Mouse (Mus musculus) thymus, postnatal 25 days (tissue): ENCODE data around the gene Cdh23.
"Not testable (repeated sequence)": the region's sequence is repeated elsewhere in the genome, so short reads cannot be mapped to it uniquely, and the experiment has no call there.

Experiments
- DNase-seq: peaks from one replicate; pipeline ENCODE4 v3.0.0; 2022

The Cdh23 gene

DNA sequence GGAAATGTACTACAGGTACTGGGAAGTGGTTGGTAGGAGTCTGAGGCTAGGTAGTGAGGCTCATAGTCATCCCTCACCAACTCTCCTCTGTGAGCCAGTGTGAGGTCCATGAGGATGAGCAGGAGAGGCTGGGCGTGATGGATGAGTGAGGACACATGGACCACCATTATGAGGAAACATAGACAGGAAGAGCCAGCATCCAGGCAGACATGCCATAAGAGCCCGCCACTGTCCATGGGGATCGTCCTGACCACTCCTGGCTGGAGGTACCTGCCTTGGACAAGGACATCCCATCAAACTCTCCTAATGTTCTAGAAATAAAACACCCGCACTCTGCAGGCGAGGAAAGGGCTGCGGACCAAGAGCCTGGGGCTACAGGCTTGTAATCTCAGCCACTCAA, at the start of gene Cdh23:
Gene Cdh23, minus strand, starts transcription at position 101 of the 400 bp plus-strand sequence.
- no peak for DNase-seq

DNA sequence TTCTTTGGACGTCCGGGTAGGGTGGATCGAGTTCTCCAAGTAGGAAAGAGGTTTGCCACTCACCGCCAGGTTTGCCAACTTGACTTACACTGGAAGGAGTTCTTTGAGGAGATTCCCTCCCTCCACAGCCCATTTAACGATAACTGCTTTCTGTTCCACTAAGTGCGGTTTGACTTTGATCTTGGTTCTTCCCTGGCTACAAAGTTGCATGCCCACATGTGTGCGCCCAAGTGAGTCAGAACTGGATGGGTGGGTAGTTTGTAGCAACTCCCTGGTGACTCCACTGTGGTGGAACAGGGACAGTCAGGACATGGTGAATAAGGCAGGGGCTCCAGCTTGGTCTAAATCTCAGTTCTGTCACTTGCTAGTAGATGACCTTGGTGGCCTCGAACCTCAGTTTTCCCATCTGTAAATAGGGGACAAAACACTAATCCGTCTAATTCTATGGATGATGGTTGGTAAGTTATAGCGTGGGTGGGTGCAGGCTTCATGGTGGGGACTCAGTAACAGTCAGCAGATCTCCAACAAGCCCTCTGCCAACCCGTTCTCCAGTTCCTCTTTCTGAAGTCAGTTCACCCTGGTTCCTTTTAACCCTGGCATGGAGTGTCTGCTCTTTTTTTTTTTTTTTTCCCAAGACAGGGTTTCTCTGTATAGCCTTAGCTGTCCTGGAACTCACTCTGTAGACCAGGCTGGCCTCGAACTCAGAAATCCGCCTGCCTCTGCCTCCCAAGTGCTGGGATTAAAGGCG, 48.4 kb upstream of the Cdh23 start:
- no peak for DNase-seq

DNA sequence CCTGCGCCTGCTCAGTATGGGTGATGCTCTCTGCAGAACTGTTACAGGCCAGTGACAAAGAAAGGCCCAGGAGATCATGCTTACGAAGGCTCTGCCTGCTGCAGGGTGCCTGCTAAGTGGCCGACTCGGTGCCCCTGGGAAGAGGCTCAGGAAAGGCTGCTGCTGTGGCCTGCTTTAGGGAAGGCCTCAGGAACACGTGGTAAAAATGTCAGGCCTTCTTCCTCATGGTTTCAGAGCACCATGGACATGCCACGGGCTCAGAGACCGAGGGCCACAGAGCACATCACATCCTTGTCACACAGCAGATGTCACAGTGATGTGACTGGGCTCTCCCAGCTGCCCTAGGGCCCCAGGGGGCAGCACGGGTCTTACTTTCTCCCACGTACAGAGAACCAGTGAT, 47.4 kb upstream of the Cdh23 start:
- no peak for DNase-seq

DNA sequence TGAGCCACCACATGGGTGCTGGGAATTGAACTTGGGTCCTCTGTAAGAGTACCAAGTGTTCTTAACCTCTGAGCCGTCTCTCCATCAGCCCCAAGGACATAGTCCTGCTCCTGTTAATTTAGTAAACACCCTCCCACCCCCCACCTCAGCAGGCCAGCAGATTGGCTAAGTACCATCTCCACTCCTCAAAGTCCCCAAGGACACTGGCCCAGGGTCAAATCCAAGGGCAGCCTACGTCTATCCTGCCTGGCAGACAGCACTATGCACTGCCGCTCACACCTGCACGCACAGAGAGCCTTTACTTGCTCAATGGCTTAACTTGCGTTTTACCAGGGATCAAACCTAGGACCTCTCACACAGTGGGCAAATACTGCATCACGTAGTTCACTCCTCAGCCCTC, 46.7 kb upstream of the Cdh23 start:
- no peak for DNase-seq

DNA sequence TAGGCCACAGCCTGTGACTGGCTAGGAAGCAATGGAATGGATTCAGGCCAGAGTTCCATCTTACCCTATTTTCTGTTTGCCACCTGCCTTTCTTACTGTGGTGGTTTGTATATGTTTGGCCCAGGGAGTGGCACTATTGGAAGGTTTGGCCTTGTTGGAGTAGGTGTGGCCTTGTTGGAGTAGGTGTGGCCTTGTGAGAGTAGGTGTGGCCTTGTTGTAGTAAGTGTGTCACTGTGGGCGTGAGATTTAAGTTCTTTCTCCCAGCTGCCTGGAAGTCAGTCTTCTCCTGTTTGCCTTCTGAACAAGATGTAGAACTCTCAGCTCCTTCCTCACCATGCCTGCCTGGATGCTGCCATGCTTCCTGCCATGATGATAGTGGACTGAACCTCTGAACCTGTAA, 46.0 kb upstream of the Cdh23 start:
- not testable (repeated sequence) for DNase-seq

DNA sequence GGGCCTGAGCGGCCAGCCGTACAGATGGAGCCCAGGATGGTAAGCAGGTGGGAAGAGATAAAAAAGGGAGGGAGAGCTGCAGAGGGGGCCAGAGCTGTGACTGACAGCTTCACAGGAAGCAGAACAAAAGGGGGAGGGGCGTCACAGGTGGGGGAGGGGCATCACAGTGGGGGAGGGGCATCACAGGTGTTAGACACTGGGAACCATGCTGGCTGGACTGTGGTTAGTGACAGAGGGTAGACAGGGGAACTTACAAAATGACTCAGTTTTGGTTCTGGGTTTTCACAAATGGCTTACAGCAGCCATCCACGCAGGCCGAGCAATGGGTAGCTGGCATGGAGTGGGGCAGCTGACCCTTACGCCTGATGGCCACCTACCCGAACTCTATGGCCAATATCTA, 45.1 kb upstream of the Cdh23 start:
- peak; percentile 19 for DNase-seq

DNA sequence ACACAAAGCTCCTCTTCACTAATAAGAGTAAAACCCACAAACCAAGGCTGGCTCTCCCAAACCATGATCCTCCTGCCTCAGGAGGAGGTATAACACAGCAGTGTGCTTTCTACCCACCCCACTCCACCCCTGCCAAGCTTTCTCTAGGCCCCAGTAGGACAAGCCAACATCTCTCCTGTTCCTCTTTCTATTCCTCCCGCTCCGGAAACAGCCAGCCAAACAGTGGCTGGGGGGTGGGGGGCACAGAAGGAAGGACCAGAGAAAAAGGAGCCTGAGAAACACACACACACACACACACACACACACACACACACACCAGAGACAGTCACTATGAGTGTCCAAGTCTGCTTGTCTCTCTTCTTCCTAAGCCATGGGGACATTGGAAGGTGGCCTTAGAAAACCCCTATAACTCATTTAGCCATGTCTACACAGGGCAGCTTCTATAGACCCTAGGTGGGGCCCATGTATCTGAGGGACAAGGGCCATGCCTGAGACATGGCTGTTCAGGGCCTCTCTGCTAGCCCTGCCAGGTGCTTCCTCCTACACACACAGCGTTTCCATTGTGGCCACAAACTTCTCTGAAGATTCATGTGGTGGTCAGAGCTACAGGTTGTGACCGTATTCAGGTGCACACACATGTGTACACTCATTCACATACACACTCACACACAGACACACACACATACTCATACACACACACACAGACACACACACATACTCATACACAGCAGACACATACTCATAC, 43.5 kb upstream of the Cdh23 start:
- DNase-seq, result peak; percentile 30

DNA sequence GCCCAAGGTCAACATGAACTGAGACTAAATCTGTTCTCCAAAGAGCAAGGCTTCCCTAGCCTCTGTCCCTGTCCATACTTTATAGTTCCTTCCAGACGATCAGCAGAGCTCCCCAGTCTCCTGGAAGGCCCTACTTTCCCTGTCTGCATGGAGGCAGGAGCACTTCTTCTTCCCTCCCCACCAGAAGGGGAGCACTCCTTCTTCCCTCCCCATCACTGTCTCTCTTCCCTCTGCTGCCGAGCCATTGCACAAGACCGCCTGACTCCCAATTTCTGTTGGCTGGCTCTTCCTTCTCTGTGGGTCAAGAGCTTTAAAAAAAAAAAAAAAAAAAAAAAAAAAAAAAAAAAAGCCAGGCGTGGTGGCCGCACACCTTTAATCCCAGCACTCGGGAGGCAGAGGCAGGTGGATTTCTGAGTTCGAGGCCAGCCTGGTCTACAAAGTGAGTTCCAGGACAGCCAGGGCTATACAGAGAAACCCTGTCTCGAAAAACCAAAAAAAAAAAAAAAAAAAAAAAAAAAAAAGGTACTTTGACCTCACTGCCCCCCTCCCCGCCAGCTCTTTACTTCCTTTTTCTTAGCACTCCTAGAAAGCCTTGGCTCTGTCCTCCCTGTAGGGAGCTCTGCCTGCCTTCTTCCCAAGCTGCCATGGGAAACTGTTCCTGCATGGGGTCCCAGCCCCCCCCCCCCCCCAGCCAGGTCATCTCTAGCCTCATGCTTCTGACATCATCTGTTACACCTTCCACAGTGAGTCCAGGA, 41.8 kb upstream of the Cdh23 start:
- DNase-seq, result no peak

DNA sequence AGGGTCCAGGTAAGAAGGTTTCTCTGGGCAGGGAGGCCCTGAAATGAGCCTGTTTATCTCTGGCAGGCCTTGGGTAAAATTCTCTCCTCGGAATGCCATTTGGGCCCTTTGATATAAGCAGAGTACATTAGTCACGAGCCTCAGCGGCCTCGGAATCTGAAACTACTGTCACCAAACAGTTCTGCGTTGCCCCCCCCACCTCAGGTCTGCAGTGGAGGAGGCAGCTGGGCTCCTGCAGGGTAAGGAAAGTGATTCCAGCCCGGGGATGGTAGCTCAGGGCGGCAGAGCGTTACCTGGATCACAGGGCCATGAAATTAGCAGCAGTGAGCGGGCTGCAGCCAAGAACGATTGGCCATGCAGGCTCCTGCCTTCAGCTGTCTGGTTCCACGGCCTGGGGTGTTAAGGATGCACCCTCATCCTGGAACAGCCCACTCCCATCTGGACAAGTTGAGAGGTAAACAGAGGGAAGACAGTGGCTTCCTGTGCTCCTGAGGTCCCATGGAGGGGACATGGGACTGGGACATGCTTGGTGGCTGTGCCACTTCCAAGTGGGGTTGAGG, 41.0 kb upstream of the Cdh23 start:
- no peak for DNase-seq

DNA sequence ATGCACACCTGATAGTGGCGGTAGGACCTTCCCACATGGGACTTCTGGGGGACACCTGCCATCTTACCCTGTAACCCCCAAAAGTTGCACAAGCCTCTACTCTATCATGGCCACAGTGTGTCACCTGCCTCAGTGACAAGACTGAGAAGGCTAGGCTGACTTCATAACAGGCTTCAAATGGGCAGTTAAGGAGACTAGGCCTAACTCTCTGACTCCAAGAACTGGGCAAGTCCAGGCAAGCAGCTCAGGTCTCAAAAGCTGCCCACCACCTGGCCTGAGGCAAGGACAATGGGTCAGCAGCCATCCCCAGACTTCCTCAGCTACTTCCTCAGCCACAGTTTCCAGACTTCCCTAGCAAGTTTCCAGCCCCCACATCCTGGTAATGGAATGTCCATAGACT, 39.4 kb upstream of the Cdh23 start:
- no peak for DNase-seq

DNA sequence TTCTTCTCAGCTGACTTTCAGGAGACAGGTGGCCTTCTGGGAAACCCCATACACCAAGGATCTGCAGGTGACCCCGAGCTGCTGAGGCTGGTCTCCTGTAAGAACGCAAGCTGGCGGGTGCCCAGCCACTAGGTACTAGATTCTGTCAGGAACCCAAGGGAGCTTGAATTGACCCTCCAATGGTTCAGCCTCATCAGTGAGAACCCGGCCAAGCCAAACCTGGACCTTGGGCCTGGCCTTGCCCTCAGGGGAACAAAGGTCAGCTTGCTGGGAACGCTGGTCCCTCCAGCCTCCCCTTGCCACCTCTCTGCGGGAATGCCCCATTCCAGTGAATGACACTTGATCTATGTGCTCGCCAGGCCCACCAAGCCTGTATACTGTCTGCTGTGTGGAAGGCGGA, 37.2 kb upstream of the Cdh23 start:
- no peak for DNase-seq

DNA sequence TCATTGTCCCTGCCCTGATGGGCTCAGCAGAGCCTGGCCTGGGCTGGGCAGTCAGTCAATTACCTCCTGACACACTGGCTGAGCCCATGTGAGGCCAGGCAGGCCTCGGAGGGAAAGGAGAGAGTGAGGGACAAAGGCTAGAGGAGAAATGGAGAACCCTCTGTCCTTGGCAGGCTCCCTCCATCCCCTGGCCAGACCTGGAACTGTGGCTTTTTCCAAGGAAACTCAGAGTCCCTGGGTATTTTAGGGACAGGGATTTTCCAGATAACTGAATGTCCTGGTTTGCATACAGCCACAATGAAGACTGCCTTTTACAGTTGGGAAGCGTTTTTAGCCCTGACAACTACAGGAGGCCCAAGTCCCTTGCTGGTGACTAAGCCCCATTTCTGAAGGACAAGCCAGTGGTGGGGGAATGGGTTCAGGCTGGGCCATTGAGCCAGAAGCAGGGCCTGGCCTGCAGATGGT, 36.1 kb upstream of the Cdh23 start:
- DNase-seq, result no peak

DNA sequence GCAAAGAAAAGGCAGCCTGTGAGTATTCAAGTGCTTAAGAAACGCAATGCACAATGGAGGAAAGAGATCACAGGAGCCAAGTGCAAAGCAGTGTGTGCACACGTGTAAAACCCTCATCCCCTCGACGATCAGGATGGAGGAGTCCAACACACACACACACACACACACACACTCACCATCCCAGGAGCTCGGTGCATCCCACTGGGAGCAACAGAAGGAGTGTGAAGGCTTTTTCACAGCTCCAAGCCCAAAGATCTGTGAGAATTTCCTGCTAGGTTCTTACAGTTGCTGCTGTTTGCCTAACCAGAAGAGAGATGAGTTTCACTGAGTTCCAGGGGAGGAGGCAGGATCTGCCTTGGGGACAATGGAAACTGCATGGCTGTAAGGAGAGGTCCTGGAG, 35.5 kb upstream of the Cdh23 start:
- DNase-seq, result no peak

DNA sequence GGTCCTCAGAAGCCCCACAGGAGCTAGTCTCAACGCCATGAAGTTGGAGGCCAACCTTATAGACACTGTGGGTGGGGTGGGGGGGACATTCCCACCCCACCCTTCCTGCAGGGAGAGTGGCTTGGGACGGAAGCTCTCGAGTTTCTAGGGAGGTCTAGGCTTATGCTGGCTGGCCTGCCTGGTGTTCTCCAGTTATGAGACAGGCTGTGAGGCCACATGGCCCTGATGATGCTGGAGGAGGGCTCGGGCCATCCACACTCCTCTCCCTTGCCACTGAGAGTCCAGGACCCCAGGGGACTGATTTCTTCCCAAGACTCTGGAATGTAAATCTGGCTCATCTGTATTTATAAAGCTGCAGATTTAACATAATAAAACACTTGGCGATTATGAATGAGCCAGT, 31.0 kb upstream of the Cdh23 start:
- no peak for DNase-seq

DNA sequence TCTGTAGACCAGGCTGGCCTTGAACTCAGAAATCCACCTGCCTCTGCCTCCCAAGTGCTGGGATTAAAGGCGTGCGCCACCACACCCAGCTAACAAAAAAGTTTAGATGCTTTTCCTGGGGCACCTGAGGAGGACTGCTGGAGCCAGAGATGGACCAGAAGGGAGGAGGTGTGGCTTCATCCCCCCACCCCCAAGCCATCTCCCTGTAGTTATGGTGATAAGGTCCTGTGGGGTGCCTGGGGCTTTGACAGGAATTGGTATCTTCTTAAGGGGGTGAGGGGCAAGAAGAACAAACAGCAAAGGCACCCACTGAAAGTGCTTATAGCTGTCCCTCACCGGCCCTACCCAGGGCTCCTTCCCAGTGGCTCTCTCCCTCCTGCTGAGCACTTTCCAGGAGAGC, 30.6 kb upstream of the Cdh23 start:
- DNase-seq, result no peak

DNA sequence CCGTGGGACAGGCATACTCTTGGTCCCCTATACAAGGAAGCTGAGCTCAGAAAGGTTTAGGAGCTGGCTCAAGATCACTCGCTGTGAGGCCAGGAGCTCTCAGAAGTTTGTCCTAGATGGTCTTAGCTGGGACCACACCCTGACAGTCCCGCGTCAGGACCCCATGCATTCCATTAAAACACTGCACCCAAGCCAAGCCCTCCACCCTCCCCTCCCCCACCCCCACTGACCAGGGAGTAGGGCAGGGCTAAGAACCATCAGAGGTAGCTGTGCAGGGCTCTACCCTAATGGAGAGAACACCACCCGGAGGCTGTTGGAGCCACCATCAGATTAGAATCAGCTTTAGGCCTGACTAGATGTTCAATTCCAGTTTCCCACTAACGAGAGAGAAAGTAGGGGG, 28.2 kb upstream of the Cdh23 start:
- no peak for DNase-seq

DNA sequence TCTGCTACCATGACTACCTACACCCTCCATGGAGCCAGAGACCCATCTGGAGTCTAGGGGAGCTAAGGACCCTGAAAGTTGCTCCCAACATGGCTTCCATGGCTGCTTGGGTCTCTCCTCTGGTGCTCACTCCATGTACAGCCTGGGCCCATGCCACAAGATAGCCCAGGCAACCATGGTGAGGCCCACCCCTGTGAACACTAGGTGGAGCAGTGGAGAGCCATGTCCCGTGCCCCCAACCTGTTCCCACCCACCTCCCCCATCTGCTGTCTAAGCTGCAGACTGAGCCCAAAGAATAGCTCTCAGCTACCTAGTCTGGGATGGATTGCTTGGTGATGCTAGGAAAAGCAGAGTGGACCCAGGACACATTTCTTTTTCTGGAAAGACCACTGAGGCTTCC, 27.1 kb upstream of the Cdh23 start:
- DNase-seq, result peak; percentile 34

DNA sequence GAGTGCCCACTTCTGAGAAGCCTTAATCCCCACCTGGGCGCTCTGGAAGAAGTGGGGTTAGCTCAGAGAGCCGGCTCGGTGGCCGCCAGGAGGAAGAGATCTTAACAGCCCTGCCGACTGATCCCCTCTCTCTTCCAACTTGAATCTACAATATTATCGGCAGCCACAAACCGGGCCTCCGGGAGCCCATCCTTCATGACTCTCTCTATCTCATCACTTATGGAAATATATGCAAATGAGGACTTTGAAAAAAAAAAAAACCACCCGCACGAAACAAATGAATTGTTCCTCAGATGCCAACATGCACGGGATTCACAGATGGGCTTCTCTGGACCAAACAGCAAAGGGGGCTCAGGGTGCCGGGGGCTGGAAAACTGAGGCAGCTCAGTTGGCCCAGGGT, 25.4 kb upstream of the Cdh23 start:
- no peak for DNase-seq

DNA sequence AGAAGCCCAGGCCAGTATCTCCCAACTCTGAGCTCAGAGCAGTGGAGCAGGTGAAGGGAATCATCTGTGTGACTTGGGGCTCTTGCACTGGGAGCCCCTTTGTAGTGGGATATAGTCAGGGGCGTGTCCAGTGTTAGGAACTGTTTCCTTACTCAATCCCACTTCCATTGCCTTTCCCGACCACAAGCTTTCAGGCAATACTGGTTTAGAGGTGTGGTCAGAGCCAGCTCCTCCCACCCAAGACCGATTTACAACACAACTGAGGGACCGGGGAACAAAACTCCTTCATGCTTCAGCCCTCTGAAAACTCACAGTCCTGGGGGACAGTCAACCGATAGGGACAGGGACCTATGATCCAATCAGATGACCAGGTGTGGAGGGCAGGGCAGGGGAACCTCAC, 24.2 kb upstream of the Cdh23 start:
- DNase-seq, result no peak

DNA sequence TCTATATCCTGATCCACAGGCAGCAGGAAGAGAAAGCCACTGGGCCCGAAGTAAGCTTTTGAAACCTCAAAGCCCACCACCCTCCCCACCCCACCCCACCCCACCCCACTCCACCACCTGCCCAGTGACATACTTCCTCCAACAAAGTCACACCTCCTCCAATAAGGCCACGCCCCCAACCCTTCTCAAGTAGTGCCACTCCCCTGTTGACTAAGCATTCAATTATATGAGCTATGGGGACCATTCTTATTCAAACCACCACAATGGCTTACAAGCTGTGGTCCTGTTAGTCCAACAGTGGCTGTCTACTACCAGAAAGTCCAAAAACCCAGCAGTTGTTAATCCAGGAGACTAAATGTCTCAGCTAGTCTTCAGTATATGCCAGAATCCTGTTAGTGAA, 22.2 kb upstream of the Cdh23 start:
- DNase-seq, result no peak

DNA sequence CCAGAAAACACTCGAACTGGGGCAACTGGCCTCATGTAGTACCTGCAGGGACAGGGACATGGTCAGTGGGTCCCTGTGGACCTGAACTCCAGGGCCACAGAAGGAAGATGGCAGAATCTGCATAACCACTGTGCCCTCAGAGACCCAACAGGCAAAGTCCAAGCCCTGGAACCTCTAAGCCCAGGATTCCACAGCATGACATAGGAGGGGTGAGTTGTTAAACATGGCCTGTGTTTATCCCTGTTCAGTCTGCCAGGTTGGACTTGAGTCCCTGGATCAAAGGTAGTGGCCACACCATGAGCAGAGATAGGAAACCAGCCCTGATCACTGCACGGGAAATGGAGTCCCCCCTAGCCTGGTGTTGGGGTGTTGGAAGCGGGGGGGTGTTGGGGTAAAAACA, 20.2 kb upstream of the Cdh23 start:
- DNase-seq, result no peak

DNA sequence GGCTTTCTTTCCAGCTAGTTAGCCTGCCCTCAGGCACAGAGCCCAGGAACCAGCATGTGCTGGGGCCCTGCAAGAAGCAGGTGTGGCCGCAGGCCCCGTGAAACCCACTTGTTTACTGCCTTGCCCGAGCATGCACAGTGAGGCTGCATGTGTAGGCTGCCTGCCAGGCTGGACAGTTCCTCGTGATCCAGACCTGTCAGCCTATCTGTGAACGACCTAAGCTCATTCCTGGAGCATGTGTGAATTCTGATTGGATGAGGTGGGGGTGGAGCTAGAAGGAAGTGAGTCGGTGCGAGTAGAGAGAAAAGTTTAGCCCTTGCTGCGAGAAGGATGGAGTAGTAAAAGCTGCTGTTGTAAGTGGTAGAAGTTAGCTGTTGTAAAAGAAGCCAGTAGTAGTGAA, 16.0 kb upstream of the Cdh23 start:
- DNase-seq, result not testable (repeated sequence)

DNA sequence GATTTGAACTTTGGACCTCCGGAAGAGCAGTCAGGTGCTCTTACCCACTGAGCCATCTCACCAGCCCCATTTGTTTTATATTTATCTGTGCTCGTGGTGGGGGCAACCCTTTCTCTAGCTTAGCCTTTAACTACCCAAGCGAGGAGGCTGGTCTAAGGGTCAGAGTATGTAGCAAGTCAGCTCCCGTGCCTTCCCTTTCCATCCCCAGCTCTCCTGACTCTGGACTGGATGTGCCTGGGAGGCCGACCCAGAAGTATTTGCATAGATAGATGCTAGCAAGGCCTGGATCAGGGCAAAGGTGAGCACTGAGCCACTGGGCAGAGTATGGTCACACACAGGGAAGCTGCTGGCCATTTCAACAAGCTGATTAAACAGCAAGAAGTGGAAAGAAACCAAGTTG, 12.5 kb upstream of the Cdh23 start:
- DNase-seq, result no peak

DNA sequence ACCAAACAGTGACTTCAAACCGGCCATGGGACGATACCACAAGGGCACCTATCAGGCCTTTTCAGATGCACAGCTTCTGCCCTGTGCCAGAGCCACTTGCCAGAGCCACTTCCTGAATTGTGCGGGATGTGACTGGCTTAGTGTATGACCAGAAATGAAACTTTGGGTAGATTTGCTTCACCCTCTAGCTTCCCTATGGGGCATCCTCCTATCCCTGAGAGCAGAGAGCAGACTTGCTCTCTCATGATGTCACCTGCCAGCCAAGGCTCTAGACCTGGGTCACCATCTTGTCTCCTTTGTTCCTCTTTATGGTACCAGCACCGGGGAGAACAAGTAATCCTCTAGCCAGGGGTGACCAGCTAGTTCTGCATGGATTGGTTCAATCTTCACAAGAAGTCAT, 10.0 kb upstream of the Cdh23 start:
- DNase-seq, result no peak
